Mouse (Mus musculus) spleen, adult 2 months (tissue): Measurements from ENCODE around the gene Agpat2.

Source experiments
- CTCF ChIP-seq: fragments of 200-500 bp; IDR thresholded peaks from 2 replicates; pipeline ENCODE4 v1.5.1; 2011; ENCODE audit warnings: mild to moderate bottlenecking, inconsistent platforms; ENCODE audit not compliant: insufficient read depth, insufficient read length, insufficient replicate concordance; ENCODE audit errors: extremely low read depth
- POLR2A ChIP-seq: fragments of 200-500 bp; IDR thresholded peaks from 2 replicates; pipeline ENCODE4 v1.6.1; 2011; ENCODE audit warnings: low read depth, low read length, inconsistent platforms

GRCm38 (mm10) chr2:26582203-26582602 is 22.0 kb downstream of the Agpat2 start:
- TF ChIP-seq POLR2A (no peak), CTCF (no peak)
